Mouse (Mus musculus) heart, postnatal 0 days (tissue): ENCODE measurements around the gene Gm2115.

Source experiments
- CTCF ChIP-seq: IDR thresholded peaks from 2 replicates; pipeline ENCODE4 v1.5.1; 2016; ENCODE audit warnings: antibody characterized with exemption, control low read depth, low read depth
- EP300 ChIP-seq: IDR thresholded peaks from 2 replicates; pipeline ENCODE4 v1.6.1; 2016; ENCODE audit warnings: antibody characterized with exemption, low read depth

GRCm38 (mm10) chr7:84611609-84612008 is 82.9 kb downstream of the Gm2115 start:
- no peak for TF ChIP-seq CTCF
- TF ChIP-seq EP300, result no peak
